Mouse (Mus musculus) layer of hippocampus, adult 9-10 months (tissue): ENCODE measurements around the gene 1600015I10Rik.
A peak's percentile ranks its signal among the peaks of the same experiment; 100 is the strongest.

Experiments used
- DNase-seq: peaks from one replicate; pipeline ENCODE4 v3.0.0; 2022; ENCODE audit warnings: low spot score

1600015I10Rik gene

GRCm38 (mm10) chr6:48967868-48968267 lies 38.2 kb downstream of the 1600015I10Rik start:
- DNase-seq, result no peak

- no peak for DNase-seq
These were observed 45.0 kb downstream of the 1600015I10Rik start, which contains the start of gene Doxl2 for GRCm38 (mm10) chr6:48974663-48975062. Gene Doxl2 (plus strand): TSS chr6:48974963.

GRCm38 (mm10) chr6:48979616-48980015 lies 49.9 kb downstream of the 1600015I10Rik start:
- no peak for DNase-seq

- peak; percentile 1 for DNase-seq
These were observed 52.6 kb downstream of the 1600015I10Rik start for GRCm38 (mm10) chr6:48982305-48982704.
